In the genomic region with DNA sequence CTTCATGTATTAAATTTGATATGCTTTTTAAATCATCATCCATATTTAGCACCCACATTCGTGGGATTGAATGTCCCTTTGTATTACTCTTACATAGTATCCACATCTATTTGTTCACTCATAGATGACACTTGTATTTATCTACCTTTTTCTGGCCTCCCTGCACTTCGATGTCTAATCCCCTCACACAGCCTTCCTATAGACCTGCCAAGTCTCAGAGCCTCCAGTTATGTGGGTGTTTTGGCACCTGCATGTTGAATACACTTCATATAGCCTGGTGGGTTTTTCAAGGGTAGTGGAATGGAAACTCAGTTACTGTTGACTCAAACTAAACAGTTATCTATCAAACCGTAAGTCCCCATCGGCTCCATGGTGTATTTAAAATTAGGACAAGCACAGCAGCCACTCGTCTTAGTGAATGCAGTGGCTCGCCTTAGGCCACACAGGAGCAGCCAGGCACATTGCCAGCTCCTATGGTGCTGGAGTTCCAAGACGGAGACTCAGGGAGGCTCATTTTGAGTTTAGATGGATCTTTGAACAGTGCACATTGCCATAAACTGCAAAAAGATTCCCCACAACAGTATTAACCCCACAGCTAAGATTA, we compare ENCODE assay signal across 17 mouse cellular contexts.
DNase-seq lines count a peak whose midpoint lies in the region; ATAC-seq and TF ChIP-seq lines count a peak whose summit lies in the region.
"Had no signal": no experiment of that assay in that cellular context is flagged by ENCODE, and none has a peak within 500 bp of the region (broad histone marks: within the 10 kb centered on the region; RNA-seq: fewer than 3 reads in every experiment).

No protein-coding gene starts in this region.

- no peaks in the 10 kb centered on the region for H3K36me3 ChIP-seq in heart, embryonic 10.5 days
- no peaks in the 10 kb centered on the region for H3K36me3 ChIP-seq in lung, embryonic 14.5 days (ENCODE audit: insufficient read depth)
- H3K36me3 ChIP-seq: limb, embryonic 15.5 days had no signal

- H3K9ac ChIP-seq in lung, embryonic 14.5 days: no peak overlapping the region
- H3K9ac ChIP-seq: limb, embryonic 15.5 days had no signal

- H3K4me2 ChIP-seq in lung, embryonic 14.5 days: no peak overlapping the region
- H3K4me2 ChIP-seq: limb, embryonic 15.5 days had no signal

- H3K4me3 ChIP-seq in heart, embryonic 10.5 days: no peak overlapping the region
- H3K4me3 ChIP-seq in lung, embryonic 14.5 days (ENCODE audit: low read depth, low read length): no peak overlapping the region
- H3K4me3 ChIP-seq: limb, embryonic 15.5 days had no signal

- H3K9me3 ChIP-seq in heart, embryonic 10.5 days: no peaks in the 10 kb centered on the region
- no peaks in the 10 kb centered on the region for H3K9me3 ChIP-seq in lung, embryonic 14.5 days (ENCODE audit: low read depth, low read length)
- H3K9me3 ChIP-seq: limb, embryonic 15.5 days had no signal

- H3K27me3 ChIP-seq in heart, embryonic 10.5 days (ENCODE audit: insufficient read depth, poor library complexity, severe bottlenecking): no peaks in the 10 kb centered on the region
- H3K27me3 ChIP-seq in lung, embryonic 14.5 days (ENCODE audit: insufficient read depth, low read length): no peaks in the 10 kb centered on the region
- H3K27me3 ChIP-seq: limb, embryonic 15.5 days; Patski had no signal

- TF ChIP-seq CTCF in lung, embryonic 14.5 days (IDR thresholded peaks at IDR 0.05; ENCODE audit: low read depth): no peak

- peak; percentile 8 to 20 for DNase-seq in cerebellum, adult 18-20 months
- no peak for DNase-seq in cerebellum, adult 11-12 months
- peak; percentile 64 for DNase-seq in heart, adult 11 months
- DNase-seq in heart, embryonic 10.5 days (ENCODE audit: low spot score): no peak
- peak; percentile 73 for DNase-seq in lung, embryonic 14.5 days
- no peak for DNase-seq in lung, postnatal 4 days
- peak; percentile 25 for DNase-seq in brain, adult 2 months (ENCODE audit: low read depth, low spot score)
- DNase-seq in frontal cortex, postnatal 36 days (ENCODE audit: low spot score in 2 of 2): no peak
- DNase-seq: adrenal gland, adult 8-10 months; gastrocnemius, postnatal 36 days; lung, postnatal 10 days; thymus, postnatal 36 days had no signal

- 69% methylated on average over 7 of the region's 7 CpGs for WGBS in heart, embryonic 10.5 days
- WGBS in lung, embryonic 14.5 days: 42% methylated on average over 7 of the region's 7 CpGs

- peaks cover 13% of the 10 kb centered on the region for H3K4me1 ChIP-seq in heart, embryonic 10.5 days
- H3K4me1 ChIP-seq in lung, embryonic 14.5 days (ENCODE audit: insufficient read depth): no peaks in the 10 kb centered on the region; the same call in 1 of the 2 replicates
- H3K4me1 ChIP-seq: limb, embryonic 15.5 days had no signal

- no peak for ATAC-seq in lung, embryonic 14.5 days (ENCODE audit: insufficient read depth)
- ATAC-seq: CD4-positive, CD25-positive, alpha-beta regulatory T cell, adult 4 months; forebrain, embryonic 16.5 days; intestine, embryonic 16.5 days; Patski had no signal

- no peak overlapping the region for H3K27ac ChIP-seq in heart, embryonic 10.5 days
- no peak overlapping the region for H3K27ac ChIP-seq in lung, embryonic 14.5 days (ENCODE audit: low read depth)
- H3K27ac ChIP-seq: limb, embryonic 15.5 days had no signal

Comparison
In these comparisons a context has a peak if more than half of its experiments do, and no peak if none do; other contexts are left out.
1. DNase-seq: peak in cerebellum, adult 18-20 months (2 of 2), heart, adult 11 months (single experiment), lung, embryonic 14.5 days (single experiment) and brain, adult 2 months (single experiment); none in cerebellum, adult 11-12 months (single experiment), heart, embryonic 10.5 days (single experiment), lung, postnatal 4 days (0 of 2) and frontal cortex, postnatal 36 days (0 of 2).